Comparison of ENCODE assay signal across 8 mouse cellular contexts in genomic region chr11:121420830-121421552, GRCm38 (mm10). TPM values are rescaled to one million over a fixed set of nuclear protein-coding genes. Genes with fewer than 3 reads are reported as not detected.
DNase-seq lines count a peak whose midpoint lies in the region; ATAC-seq lines count a peak whose summit lies in the region.

TSS of gene Fn3krp (plus strand) at chr11:121421401.

- ATAC-seq in hindbrain, embryonic 12.5 days (ENCODE audit: low FRiP score): peak; percentile 99

- no peaks in the 10 kb centered on the region for H3K36me3 ChIP-seq in hindbrain, embryonic 12.5 days

- H3K4me2 ChIP-seq in hindbrain, embryonic 12.5 days (replicated peaks): peak within 1 kb of the TSS; percentile 83

- peaks cover 12% of the 10 kb centered on the region for H3K4me1 ChIP-seq in hindbrain, embryonic 12.5 days

- H3K27me3 ChIP-seq in hindbrain, embryonic 12.5 days: peaks cover 2% of the 10 kb centered on the region; the same call in 1 of the 2 replicates

- H3K4me3 ChIP-seq in hindbrain, embryonic 12.5 days: peak within 1 kb of the TSS; percentile 61

- H3K9ac ChIP-seq in hindbrain, embryonic 12.5 days: peak within 1 kb of the TSS; percentile 64

- 2% methylated on average over 28 of the region's 28 CpGs for WGBS in hindbrain, embryonic 12.5 days

- peak; percentile 100 for DNase-seq in NIH3T3 (ENCODE audit: low read depth)
- DNase-seq in cerebellum, postnatal 10 days: peak; percentile 100
- peak; percentile 98 to 99 for DNase-seq in frontal cortex, postnatal 10 days (ENCODE audit: low spot score in 2 of 2)
- DNase-seq in layer of hippocampus, postnatal 14 days (ENCODE audit: low spot score in 2 of 2): peak; percentile 98 to 100
- DNase-seq in lung, postnatal 14 days: peak; percentile 100
- peak; percentile 92 for DNase-seq in retina, adult 2 months (ENCODE audit: low read depth, low spot score)
- DNase-seq in thymus, postnatal 36 days: peak; percentile 99 to 100

- no peaks in the 10 kb centered on the region for H3K9me3 ChIP-seq in hindbrain, embryonic 12.5 days (replicated peaks)

- H3K27ac ChIP-seq in hindbrain, embryonic 12.5 days: peak within 1 kb of the TSS; percentile 75

RNA-seq across cellular contexts. Expression of gene Fn3krp, which starts in this region (rescaled TPM):
- polyA plus RNA-seq in hindbrain, embryonic 12.5 days (2016; fragmentation: Nextera tagmentation; extraction: Ambion mirVana): 8.5 and 10.9 TPM in 2 replicates
- total RNA-seq in layer of hippocampus, postnatal 14 days (2021): 10 to 100 TPM; 39.2 to 39.9 TPM

Comparison
In these comparisons a context has a peak if more than half of its experiments do, and no peak if none do; other contexts are left out.
1. Peak in every context shown above with its lines: DNase-seq, ATAC-seq, H3K4me3 ChIP-seq and H3K27ac ChIP-seq.